Mouse (Mus musculus) small intestine, adult 2 months (tissue): Measurements from ENCODE around the gene Cttnbp2.

Experiments used
- CTCF ChIP-seq: fragments of 200-500 bp; IDR thresholded peaks from 2 replicates; pipeline ENCODE4 v1.5.1; 2012; ENCODE audit warnings: low read depth, mild to moderate bottlenecking, control low read depth, inconsistent platforms, low read length, moderate library complexity, mixed read lengths; ENCODE audit not compliant: insufficient replicate concordance, insufficient read length; ENCODE audit errors: extremely low read depth
- POLR2A ChIP-seq: fragments of 200-500 bp; IDR thresholded peaks from 2 replicates; pipeline ENCODE4 v1.6.1; 2012; ENCODE audit warnings: low read depth, mild to moderate bottlenecking, control low read depth, inconsistent platforms, low read length, moderate library complexity

DNA sequence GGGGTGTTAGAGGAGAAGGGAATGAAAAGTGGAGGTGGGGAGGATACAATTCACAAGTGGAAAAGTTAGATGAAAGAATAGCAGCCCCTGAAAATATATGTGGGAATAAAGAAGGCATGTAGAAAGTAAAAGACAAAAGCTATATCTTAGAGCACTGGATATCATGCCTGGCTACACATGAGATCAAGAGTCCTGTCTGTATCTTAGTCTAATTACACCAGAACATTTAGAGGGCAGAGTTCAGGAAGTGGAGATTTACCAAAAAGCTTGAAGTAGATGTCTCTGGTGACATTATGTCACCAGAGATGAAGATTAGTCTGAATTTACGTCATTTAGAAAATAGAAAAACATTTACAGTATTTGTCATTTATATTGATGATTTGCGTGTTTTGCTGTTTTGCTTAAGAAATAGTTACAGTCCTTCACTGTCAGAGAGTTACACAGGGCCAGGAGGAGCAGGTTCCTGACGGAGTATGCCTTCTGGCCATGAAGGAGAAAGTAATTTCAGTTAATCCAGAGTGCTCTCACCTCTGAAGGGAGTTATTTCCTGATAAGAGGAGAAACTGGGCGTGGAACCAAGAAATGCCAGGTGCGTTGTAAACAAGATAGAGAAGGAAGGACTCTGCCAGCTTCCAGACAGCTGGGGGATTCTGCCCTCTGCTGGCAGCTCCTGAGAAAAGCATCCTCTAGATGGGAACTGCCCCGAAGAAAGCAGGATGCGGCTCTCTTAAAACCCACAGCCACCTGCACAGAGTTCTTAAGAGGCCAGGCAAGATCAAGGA is 142.0 kb downstream of the Cttnbp2 start:
- peak; percentile 92 for TF ChIP-seq CTCF
- TF ChIP-seq POLR2A = no peak
